Mouse (Mus musculus): ENCODE measurements around the gene Zfp287.

The Zfp287 gene

GRCm38 (mm10) chr11:62693299-62694184 is 38.2 kb downstream of the Zfp287 start:
- Histone ChIP-seq H3K27me3 (ENCODE audit: insufficient read depth, low read length) (peaks cover 3% of the 10 kb centered on the region; the same call in 1 of the 2 replicates), H3K9me3 (ENCODE audit: low read length) (0 out of 2 replicates have a peak, but pooled peaks cover 3% of the 10 kb centered on the region), H3K4me3 (replicated peaks; ENCODE audit: low read length) (no peak overlapping the region), H3K4me1 (replicated peaks; ENCODE audit: low read depth, low read length) (peaks cover 7% of the 10 kb centered on the region; the same call in 1 of the 2 replicates), H3K36me3 (ENCODE audit: insufficient read depth, low read length) (no peaks in the 10 kb centered on the region)
- peak; percentile 56 for TF ChIP-seq CTCF (conservative IDR thresholded peaks at IDR 0.05; ENCODE audit: low read length)
- no peak for TF ChIP-seq NANOG (IDR thresholded peaks at IDR 0.05; ENCODE audit: borderline replicate concordance, low read length)

GRCm38 (mm10) chr11:62691592-62691991 is 40.1 kb downstream of the Zfp287 start:
- Histone ChIP-seq H3K4me1 (replicated peaks; ENCODE audit: low read depth, low read length) (peaks cover 7% of the 10 kb centered on the region; the same call in 1 of the 2 replicates), H3K36me3 (ENCODE audit: insufficient read depth, low read length) (no peaks in the 10 kb centered on the region), H3K27me3 (ENCODE audit: insufficient read depth, low read length) (peaks cover 3% of the 10 kb centered on the region; the same call in 1 of the 2 replicates), H3K9me3 (ENCODE audit: low read length) (0 out of 2 replicates have a peak, but pooled peaks cover 3% of the 10 kb centered on the region), H3K4me3 (replicated peaks; ENCODE audit: low read length) (no peak overlapping the region)
- TF ChIP-seq NANOG (IDR thresholded peaks at IDR 0.05; ENCODE audit: borderline replicate concordance, low read length) (no peak), POU5F1 (IDR thresholded peaks at IDR 0.05; ENCODE audit: borderline replicate concordance, low read length) (no peak), CTCF (conservative IDR thresholded peaks at IDR 0.05; ENCODE audit: low read length) (no peak)

- Histone ChIP-seq H3K9me3 (ENCODE audit: low read length) (no peaks in the 10 kb centered on the region), H3K4me1 (replicated peaks; ENCODE audit: low read depth, low read length) (peaks cover 13% of the 10 kb centered on the region; the same call in 1 of the 2 replicates), H3K27me3 (ENCODE audit: insufficient read depth, low read length) (no peaks in the 10 kb centered on the region), H3K4me3 (replicated peaks; ENCODE audit: low read length) (no peak overlapping the region), H3K36me3 (ENCODE audit: insufficient read depth, low read length) (no peaks in the 10 kb centered on the region)
- TF ChIP-seq CTCF (conservative IDR thresholded peaks at IDR 0.05; ENCODE audit: low read length): no peak
- no peak for TF ChIP-seq NANOG (IDR thresholded peaks at IDR 0.05; ENCODE audit: borderline replicate concordance, low read length)
- no peak for TF ChIP-seq POU5F1 (IDR thresholded peaks at IDR 0.05; ENCODE audit: borderline replicate concordance, low read length)
These were observed 51.8 kb downstream of the Zfp287 start for GRCm38 (mm10) chr11:62679954-62680353.

- Histone ChIP-seq H3K4me1 (replicated peaks; ENCODE audit: low read depth, low read length) (peaks cover 16% of the 10 kb centered on the region; the same call in 1 of the 2 replicates), H3K4me3 (replicated peaks; ENCODE audit: low read length) (no peak overlapping the region), H3K36me3 (ENCODE audit: insufficient read depth, low read length) (no peaks in the 10 kb centered on the region), H3K27me3 (ENCODE audit: insufficient read depth, low read length) (no peaks in the 10 kb centered on the region), H3K9me3 (ENCODE audit: low read length) (no peaks in the 10 kb centered on the region)
- no peak for TF ChIP-seq POU5F1 (IDR thresholded peaks at IDR 0.05; ENCODE audit: borderline replicate concordance, low read length)
- no peak for TF ChIP-seq CTCF (conservative IDR thresholded peaks at IDR 0.05; ENCODE audit: low read length)
- no peak for TF ChIP-seq NANOG (IDR thresholded peaks at IDR 0.05; ENCODE audit: borderline replicate concordance, low read length)
These were observed 52.8 kb downstream of the Zfp287 start for GRCm38 (mm10) chr11:62678778-62679354.

- TF ChIP-seq NANOG (IDR thresholded peaks at IDR 0.05; ENCODE audit: borderline replicate concordance, low read length) (no peak), CTCF (conservative IDR thresholded peaks at IDR 0.05; ENCODE audit: low read length) (no peak)
- Histone ChIP-seq H3K9me3 (ENCODE audit: low read length) (no peaks in the 10 kb centered on the region), H3K27me3 (ENCODE audit: insufficient read depth, low read length) (0 out of 2 replicates have a peak, but pooled peaks cover 7% of the 10 kb centered on the region)
These were observed 55.5 kb downstream of the Zfp287 start for GRCm38 (mm10) chr11:62676290-62676596.

DNA sequence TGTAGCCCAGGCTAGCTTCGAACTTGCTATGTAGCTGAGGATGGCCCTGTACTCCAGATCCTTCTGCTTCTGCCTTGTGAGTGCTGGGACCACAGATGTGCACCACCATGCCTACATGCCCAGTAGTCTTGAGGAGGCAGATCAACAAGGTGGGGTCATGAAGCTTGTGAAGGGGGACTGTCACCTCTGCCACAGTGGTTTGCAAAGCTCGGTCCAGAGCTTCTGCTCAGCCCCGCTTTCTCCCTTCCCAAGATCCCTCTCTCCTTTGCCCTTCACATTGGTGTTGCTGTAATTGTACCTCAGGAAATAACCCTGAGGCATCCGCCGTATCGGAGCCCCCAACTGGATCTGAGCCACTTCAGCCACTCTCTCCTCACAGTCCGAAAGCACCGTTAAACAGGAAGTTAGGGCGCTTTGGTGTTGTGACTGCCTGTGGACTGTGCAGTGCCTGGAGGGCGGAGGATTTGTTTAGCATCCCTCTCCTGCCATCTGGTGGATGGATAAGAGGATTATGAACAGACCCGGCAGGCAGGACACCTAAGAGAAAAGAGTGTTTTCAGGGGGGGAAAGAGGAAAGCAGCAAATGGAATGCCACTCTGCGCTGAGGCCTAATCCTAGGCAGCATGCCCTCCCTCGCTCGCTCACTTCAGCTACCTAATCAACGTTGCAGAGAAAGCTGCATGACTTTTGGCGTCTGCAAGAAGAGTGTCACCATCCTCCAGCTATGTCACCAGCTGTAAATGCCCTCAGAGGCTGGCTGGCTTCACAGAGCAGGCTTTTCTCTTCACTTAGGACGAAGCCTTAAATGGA is 56.0 kb downstream of the Zfp287 start:
- Histone ChIP-seq H3K27me3 (ENCODE audit: insufficient read depth, low read length) (peaks cover 11% of the 10 kb centered on the region), H3K4me1 (replicated peaks; ENCODE audit: low read depth, low read length) (peaks cover 16% of the 10 kb centered on the region; the same call in 1 of the 2 replicates), H3K9me3 (ENCODE audit: low read length) (no peaks in the 10 kb centered on the region), H3K36me3 (ENCODE audit: insufficient read depth, low read length) (no peaks in the 10 kb centered on the region), H3K4me3 (replicated peaks; ENCODE audit: low read length) (no peak overlapping the region; the same call in 1 of the 2 replicates)
- TF ChIP-seq NANOG (IDR thresholded peaks at IDR 0.05; ENCODE audit: borderline replicate concordance, low read length) (no peak), CTCF (conservative IDR thresholded peaks at IDR 0.05; ENCODE audit: low read length) (peak; percentile 38), POU5F1 (IDR thresholded peaks at IDR 0.05; ENCODE audit: borderline replicate concordance, low read length) (no peak)

More at GRCm38 (mm10) chr11:62676290-62676596, 55.5 kb downstream of the Zfp287 start:
- Histone ChIP-seq H3K36me3 (ENCODE audit: insufficient read depth, low read length) (no peaks in the 10 kb centered on the region), H3K4me3 (replicated peaks; ENCODE audit: low read length) (no peak overlapping the region), H3K4me1 (replicated peaks; ENCODE audit: low read depth, low read length) (peaks cover 16% of the 10 kb centered on the region; the same call in 1 of the 2 replicates)

DNA sequence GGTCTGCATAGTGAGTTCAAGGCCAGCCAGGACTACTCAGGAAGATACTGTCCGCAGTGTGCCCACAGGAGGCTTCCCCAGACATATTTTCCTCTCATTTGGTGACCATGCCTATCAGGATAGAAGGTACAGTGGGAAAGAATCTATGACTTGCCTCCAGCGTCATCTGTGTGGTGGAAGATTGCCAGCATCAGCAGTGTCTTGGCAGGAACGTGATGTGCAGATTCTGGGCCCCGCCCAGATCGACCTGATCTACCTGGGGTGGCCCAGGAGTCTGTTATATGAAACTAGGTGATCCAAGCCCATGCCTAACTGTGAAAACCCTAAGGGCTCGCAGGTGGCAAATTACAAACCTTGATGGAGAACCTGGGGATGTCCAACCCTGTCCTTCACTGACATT is 61.7 kb downstream of the Zfp287 start:
- Histone ChIP-seq H3K27me3 (ENCODE audit: insufficient read depth, low read length) (peaks cover 45% of the 10 kb centered on the region), H3K9me3 (ENCODE audit: low read length) (no peaks in the 10 kb centered on the region), H3K4me3 (replicated peaks; ENCODE audit: low read length) (no peak overlapping the region), H3K4me1 (replicated peaks; ENCODE audit: low read depth, low read length) (peaks cover 18% of the 10 kb centered on the region), H3K36me3 (ENCODE audit: insufficient read depth, low read length) (no peaks in the 10 kb centered on the region; the same call in 1 of the 2 replicates)
- TF ChIP-seq CTCF (conservative IDR thresholded peaks at IDR 0.05; ENCODE audit: low read length) (no peak), NANOG (IDR thresholded peaks at IDR 0.05; ENCODE audit: borderline replicate concordance, low read length) (no peak), POU5F1 (IDR thresholded peaks at IDR 0.05; ENCODE audit: borderline replicate concordance, low read length) (no peak)

DNA sequence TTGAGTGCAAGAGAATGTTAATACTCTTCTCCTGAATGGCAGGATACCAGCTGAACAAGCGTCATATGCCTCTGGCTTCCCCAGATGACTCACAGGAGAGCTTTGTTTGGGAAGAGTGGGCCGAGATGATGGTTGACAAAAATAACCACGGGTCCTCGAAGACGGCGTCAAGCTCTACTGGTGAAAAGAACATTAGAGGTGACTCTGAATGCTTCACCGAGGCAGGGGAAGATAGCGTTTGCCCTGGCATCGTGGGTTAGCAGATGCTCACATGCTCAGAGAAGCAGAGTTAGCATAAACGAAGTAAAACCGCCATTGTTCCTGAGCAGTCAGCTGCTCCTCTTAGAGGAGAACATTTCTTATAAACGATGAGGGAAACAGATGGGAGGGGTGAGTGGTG is 62.2 kb downstream of the Zfp287 start:
- no peaks in the 10 kb centered on the region for H3K9me3 ChIP-seq (ENCODE audit: low read length)
- peaks cover 19% of the 10 kb centered on the region for H3K4me1 ChIP-seq (replicated peaks; ENCODE audit: low read depth, low read length)
- peaks cover 51% of the 10 kb centered on the region for H3K27me3 ChIP-seq (ENCODE audit: insufficient read depth, low read length)
- TF ChIP-seq POU5F1 (IDR thresholded peaks at IDR 0.05; ENCODE audit: borderline replicate concordance, low read length): no peak
- no peak for TF ChIP-seq CTCF (conservative IDR thresholded peaks at IDR 0.05; ENCODE audit: low read length)
- TF ChIP-seq NANOG (IDR thresholded peaks at IDR 0.05; ENCODE audit: borderline replicate concordance, low read length): no peak
- H3K36me3 ChIP-seq (ENCODE audit: insufficient read depth, low read length): no peaks in the 10 kb centered on the region; the same call in 1 of the 2 replicates
- no peak overlapping the region for H3K4me3 ChIP-seq (replicated peaks; ENCODE audit: low read length)

Measured in E14TG2a.4 (cell line).